Mouse (Mus musculus): ENCODE data around the gene Hephl1. TPM values are rescaled to one million over a fixed set of nuclear protein-coding genes. Genes with fewer than 3 reads are reported as not detected.
"Not testable (repeated sequence)": the region's sequence is repeated elsewhere in the genome, so short reads cannot be mapped to it uniquely, and the experiment has no call there.

Hephl1 gene
- polyA plus RNA-seq, 1 experiment from 2014 or later: 0.03 TPM

DNA sequence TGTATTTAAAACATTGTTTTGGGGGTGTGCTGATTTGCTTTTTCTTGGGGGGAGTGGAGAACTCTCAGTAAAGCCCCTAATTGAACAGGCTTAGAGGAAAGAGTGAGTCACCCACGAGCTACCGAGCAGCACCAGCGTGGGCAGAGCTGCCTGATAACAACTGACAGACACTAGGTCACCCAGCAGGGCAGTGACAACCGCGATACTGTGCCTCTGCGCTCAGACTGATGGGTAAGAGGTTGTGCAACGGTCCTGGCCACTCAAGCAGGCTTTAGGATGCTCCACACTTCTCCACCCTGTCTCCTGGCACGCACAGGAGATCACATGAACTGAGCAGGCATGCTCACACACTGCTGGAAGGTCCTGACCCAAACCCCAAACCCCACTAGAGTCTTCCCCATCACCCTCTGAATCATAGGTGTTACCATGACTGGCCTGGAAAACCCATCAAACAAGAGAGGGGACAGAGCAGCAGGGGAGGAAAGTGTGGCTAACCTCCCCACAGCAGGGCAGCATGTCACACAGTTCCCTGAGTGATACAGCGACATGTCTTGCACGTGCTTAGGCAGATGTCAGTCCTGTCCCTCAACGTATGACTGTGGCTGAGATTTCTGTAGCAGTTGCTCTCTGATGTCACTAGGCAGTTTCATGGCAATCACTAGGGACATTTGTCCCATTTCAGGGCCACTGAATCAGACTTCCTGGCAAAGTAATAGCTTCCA is 8.2 kb downstream of the Hephl1 start:
- WGBS: 27% methylated on average over 11 of the region's 11 CpGs
- Histone ChIP-seq H3K27me3 (no peaks in the 10 kb centered on the region), H3K4me1 (replicated peaks) (0 out of 2 replicates have a peak, but pooled peaks cover 5% of the 10 kb centered on the region), H3K9me3 (replicated peaks) (no peaks in the 10 kb centered on the region), H3K4me3 (no peak overlapping the region), H3K4me2 (no peak overlapping the region), H3K36me3 (no peaks in the 10 kb centered on the region), H3K27ac (no peak overlapping the region), H3K9ac (no peak overlapping the region)
- ATAC-seq (replicated peaks; ENCODE audit: insufficient number of reproducible peaks, insufficient read depth, low FRiP score, low read depth): no peak

DNA sequence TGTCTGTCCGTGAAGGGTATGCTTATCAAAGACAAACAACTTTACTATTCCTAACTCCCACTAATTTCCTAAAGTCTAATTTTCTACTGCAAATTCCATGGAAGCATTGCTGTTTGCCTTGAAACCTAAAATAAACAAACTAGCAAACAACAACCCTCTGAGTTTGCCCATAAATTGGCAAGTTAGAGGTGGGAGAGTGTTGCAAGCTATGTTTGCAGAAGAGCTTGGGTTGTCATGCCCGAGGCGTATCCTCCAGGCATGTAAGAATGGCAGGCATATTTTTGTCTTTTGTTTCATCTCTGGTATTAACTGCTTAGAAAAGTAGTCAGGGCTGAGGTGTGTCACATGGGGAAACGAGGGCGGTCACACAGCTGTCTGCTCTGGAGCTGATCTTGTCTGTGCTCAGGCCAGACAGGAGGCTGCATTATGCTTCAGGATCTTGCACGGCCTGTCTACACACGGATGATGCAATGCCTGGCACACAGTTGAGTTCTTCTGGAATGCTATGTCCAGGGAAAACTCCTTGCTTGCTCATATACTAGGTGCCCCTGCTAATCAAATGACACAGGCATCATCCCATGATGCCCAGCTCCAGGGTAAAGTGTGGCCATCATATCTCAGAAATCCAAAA is 10.3 kb downstream of the Hephl1 start:
- Histone ChIP-seq H3K4me1 (replicated peaks) (0 out of 2 replicates have a peak, but pooled peaks cover 5% of the 10 kb centered on the region), H3K4me3 (no peak overlapping the region), H3K27ac (no peak overlapping the region), H3K9ac (no peak overlapping the region), H3K36me3 (no peaks in the 10 kb centered on the region), H3K9me3 (replicated peaks) (no peaks in the 10 kb centered on the region), H3K4me2 (no peak overlapping the region), H3K27me3 (no peaks in the 10 kb centered on the region)
- WGBS: 57% methylated on average over 7 of the region's 7 CpGs
- ATAC-seq (replicated peaks; ENCODE audit: insufficient number of reproducible peaks, insufficient read depth, low FRiP score, low read depth): no peak

GRCm38 (mm10) chr9:15098421-15098820 is 13.5 kb downstream of the Hephl1 start:
- not testable (repeated sequence) for ATAC-seq (replicated peaks; ENCODE audit: insufficient number of reproducible peaks, insufficient read depth, low FRiP score, low read depth); H3K9ac ChIP-seq; H3K9me3 ChIP-seq (replicated peaks); H3K4me2 ChIP-seq; H3K36me3 ChIP-seq; H3K4me3 ChIP-seq; H3K27ac ChIP-seq; H3K4me1 ChIP-seq (replicated peaks); H3K27me3 ChIP-seq
- WGBS: 87% methylated on average over 7 of the region's 7 CpGs

DNA sequence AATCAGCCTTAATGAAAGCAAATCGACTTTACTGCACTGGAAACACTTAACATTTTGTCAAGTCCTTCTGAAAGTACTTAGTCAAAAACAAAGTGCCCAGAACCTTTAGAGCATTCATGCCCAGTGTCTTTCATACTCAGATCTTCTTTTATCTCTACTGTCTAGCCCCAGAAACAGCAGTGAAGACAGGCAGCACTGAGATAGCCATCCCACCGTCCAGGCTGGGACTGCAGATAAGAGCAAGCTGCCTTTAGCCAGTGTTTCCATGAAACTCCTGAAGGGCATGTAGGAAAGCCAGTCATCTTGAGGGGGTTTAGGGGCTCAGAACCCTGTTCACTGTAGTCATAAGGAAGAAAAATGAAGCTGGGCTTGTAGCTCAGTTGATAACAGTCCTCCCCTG is 14.7 kb downstream of the Hephl1 start:
- H3K36me3 ChIP-seq: no peaks in the 10 kb centered on the region
- H3K4me1 ChIP-seq (replicated peaks): no peaks in the 10 kb centered on the region
- WGBS: 38% methylated on average over 2 of the region's 2 CpGs
- no peak overlapping the region for H3K4me3 ChIP-seq
- H3K27me3 ChIP-seq: no peaks in the 10 kb centered on the region
- H3K9ac ChIP-seq: no peak overlapping the region
- H3K4me2 ChIP-seq: no peak overlapping the region
- H3K27ac ChIP-seq: no peak overlapping the region
- no peak for ATAC-seq (replicated peaks; ENCODE audit: insufficient number of reproducible peaks, insufficient read depth, low FRiP score, low read depth)
- H3K9me3 ChIP-seq (replicated peaks): no peaks in the 10 kb centered on the region

GRCm38 (mm10) chr9:15096161-15096560 is 15.7 kb downstream of the Hephl1 start:
- Histone ChIP-seq H3K4me1 (replicated peaks) (no peaks in the 10 kb centered on the region), H3K4me2 (no peak overlapping the region), H3K4me3 (no peak overlapping the region), H3K27ac (no peak overlapping the region), H3K9me3 (replicated peaks) (no peaks in the 10 kb centered on the region), H3K27me3 (no peaks in the 10 kb centered on the region), H3K36me3 (no peaks in the 10 kb centered on the region), H3K9ac (no peak overlapping the region)
- WGBS: 85% methylated on average over 1 of the region's 1 CpGs
- no peak for ATAC-seq (replicated peaks; ENCODE audit: insufficient number of reproducible peaks, insufficient read depth, low FRiP score, low read depth)

DNA sequence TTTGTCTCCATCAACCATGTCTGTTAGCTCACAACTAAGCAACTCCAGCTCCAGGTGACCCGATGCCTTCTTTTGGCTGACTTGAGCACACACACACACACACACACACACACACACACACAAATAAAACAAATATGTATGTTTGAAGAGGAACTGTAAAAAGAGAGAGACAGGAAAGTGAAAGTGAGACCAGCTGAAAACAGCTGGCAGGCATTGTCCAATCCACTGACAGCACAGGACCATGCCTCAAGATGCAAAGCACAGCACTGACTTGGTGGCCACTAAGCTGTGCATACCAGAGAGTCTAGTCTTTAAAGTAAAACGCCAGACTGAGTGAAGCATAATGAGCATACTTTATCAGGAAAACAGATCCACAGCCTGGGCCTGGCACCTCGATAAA is 16.7 kb downstream of the Hephl1 start:
- WGBS: 49% methylated on average over 3 of the region's 3 CpGs
- no peak overlapping the region for H3K4me2 ChIP-seq

GRCm38 (mm10) chr9:15068686-15069295 is 43.1 kb downstream of the Hephl1 start:
- WGBS: 58% methylated on average over 6 of the region's 6 CpGs
- ATAC-seq (replicated peaks; ENCODE audit: insufficient number of reproducible peaks, insufficient read depth, low FRiP score, low read depth): no peak
- H3K4me2 ChIP-seq: no peak overlapping the region
- no peak overlapping the region for H3K27ac ChIP-seq
- peaks cover 4% of the 10 kb centered on the region; the same call in 1 of the 2 replicates for H3K4me1 ChIP-seq (replicated peaks)
- H3K9ac ChIP-seq: no peak overlapping the region
- no peaks in the 10 kb centered on the region for H3K9me3 ChIP-seq (replicated peaks)
- no peaks in the 10 kb centered on the region for H3K36me3 ChIP-seq
- H3K27me3 ChIP-seq: no peaks in the 10 kb centered on the region
- H3K4me3 ChIP-seq: no peak overlapping the region

More for the DNA sequence above, 16.7 kb downstream of the Hephl1 start:
- H3K4me3 ChIP-seq: no peak overlapping the region
- no peak overlapping the region for H3K9ac ChIP-seq
- H3K27ac ChIP-seq: no peak overlapping the region
- ATAC-seq (replicated peaks; ENCODE audit: insufficient number of reproducible peaks, insufficient read depth, low FRiP score, low read depth): no peak
- H3K36me3 ChIP-seq: no peaks in the 10 kb centered on the region
- no peaks in the 10 kb centered on the region for H3K4me1 ChIP-seq (replicated peaks)
- H3K27me3 ChIP-seq: no peaks in the 10 kb centered on the region
- H3K9me3 ChIP-seq (replicated peaks): no peaks in the 10 kb centered on the region

DNA sequence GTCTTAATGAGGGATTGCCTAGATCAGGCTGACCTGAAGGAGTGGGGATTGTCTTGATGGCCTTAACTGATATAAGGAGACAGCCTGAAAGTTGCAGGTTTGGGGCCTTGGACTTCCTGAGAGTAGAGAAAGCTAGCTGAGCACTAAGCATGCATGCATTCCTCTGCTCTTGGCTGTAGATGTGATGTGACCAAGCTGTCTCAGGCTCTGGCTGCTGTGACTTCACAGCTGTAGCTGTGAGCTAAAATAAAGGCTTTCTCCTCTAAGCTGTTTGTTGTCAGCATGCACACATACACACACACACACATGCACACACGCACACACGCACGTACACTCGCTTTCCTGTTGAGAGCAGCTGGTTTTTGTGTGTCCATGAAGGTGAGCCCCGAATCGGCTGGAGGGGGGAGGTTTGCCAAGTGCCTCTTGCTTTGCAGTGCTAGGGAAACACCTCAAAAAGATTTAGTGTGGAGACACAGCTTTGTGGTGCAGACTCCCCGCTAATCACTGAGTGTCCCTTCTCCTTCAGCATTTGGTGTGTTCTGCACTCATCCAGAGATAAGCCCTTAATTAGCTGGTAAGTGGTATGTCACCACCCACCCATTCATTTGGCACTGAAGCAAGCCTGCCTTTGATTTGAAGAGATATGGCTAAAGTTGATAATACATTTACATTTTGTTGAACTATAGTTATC is 43.8 kb downstream of the Hephl1 start:
- no peak overlapping the region for H3K4me2 ChIP-seq
- no peaks in the 10 kb centered on the region for H3K9me3 ChIP-seq (replicated peaks)
- H3K4me1 ChIP-seq (replicated peaks): peaks cover 4% of the 10 kb centered on the region; the same call in 1 of the 2 replicates
- no peaks in the 10 kb centered on the region for H3K27me3 ChIP-seq
- H3K27ac ChIP-seq: no peak overlapping the region
- 64% methylated on average over 7 of the region's 7 CpGs for WGBS
- ATAC-seq (replicated peaks; ENCODE audit: insufficient number of reproducible peaks, insufficient read depth, low FRiP score, low read depth): no peak
- no peaks in the 10 kb centered on the region for H3K36me3 ChIP-seq
- H3K4me3 ChIP-seq: no peak overlapping the region
- H3K9ac ChIP-seq: no peak overlapping the region

DNA sequence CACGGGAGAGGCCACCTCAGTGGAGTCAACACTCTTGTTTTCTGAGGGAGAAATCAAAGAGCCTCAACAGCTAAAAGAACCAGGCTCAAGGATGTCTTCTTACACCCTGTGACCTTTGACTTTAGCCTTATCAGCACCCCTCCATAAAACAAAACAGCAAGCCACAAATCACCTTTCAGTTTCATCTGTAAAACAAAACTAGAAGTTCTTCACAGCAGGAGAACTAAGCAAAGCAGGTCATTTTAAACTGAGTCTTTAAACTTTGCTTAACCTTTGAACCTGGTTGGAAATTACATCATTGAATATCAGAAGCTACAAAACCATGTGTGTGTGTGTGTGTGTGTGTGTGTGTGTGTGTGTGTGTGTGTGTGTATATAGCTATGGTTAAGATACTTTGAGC is 47.7 kb downstream of the Hephl1 start:
- Histone ChIP-seq H3K27ac (no peak overlapping the region), H3K9ac (no peak overlapping the region), H3K4me1 (replicated peaks) (peaks cover 4% of the 10 kb centered on the region; the same call in 1 of the 2 replicates), H3K27me3 (no peaks in the 10 kb centered on the region), H3K4me2 (no peak overlapping the region), H3K36me3 (no peaks in the 10 kb centered on the region), H3K4me3 (no peak overlapping the region), H3K9me3 (replicated peaks) (no peaks in the 10 kb centered on the region)
- no peak for ATAC-seq (replicated peaks; ENCODE audit: insufficient number of reproducible peaks, insufficient read depth, low FRiP score, low read depth)
- 7% methylated on average over 1 of the region's 1 CpGs for WGBS

DNA sequence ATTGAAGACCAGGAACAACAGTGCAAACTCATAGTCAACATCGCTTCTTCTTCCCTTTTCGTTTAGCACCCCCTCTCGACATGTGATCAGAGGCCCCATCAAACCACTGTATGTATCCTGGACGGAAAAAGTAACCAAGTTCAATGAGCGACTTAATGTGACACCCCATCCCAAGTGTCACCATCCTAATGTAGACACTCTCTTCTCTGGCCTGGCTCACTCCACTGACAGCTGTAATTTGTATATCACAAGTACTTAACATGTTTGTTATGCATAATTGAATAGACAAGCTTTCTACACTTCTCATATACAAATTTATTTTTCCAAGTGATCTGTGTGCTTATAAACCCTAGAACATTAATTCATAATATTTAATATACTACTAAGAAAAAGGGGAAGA is 51.1 kb downstream of the Hephl1 start:
- H3K27ac ChIP-seq: no peak overlapping the region
- ATAC-seq (replicated peaks; ENCODE audit: insufficient number of reproducible peaks, insufficient read depth, low FRiP score, low read depth): no peak
- H3K4me1 ChIP-seq (replicated peaks): no peaks in the 10 kb centered on the region
- H3K36me3 ChIP-seq: no peaks in the 10 kb centered on the region
- no peak overlapping the region for H3K4me2 ChIP-seq
- H3K4me3 ChIP-seq: no peak overlapping the region
- 77% methylated on average over 5 of the region's 5 CpGs for WGBS
- H3K9ac ChIP-seq: no peak overlapping the region
- H3K9me3 ChIP-seq (replicated peaks): no peaks in the 10 kb centered on the region
- H3K27me3 ChIP-seq: no peaks in the 10 kb centered on the region

DNA sequence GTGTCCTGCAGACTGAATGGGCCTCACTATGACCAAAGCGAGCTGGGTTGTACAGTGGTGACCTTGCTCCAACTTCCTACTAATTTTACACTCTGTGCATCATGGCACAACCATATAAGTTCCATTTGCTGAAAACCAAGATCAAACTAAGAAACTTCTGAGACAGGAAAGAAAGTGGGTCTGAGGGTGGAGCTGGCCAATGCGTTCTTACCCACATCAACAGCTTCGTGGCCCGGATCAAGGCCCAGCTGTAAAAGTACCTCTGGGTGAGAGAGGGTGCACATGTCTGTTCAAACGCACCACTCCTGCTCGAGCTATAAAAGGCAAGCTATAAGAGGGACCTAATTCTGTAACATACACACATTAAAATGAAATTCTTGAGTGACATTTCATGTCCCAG is 51.9 kb downstream of the Hephl1 start:
- Histone ChIP-seq H3K36me3 (no peaks in the 10 kb centered on the region), H3K4me3 (no peak overlapping the region), H3K9ac (no peak overlapping the region), H3K4me1 (replicated peaks) (no peaks in the 10 kb centered on the region), H3K27me3 (no peaks in the 10 kb centered on the region), H3K9me3 (replicated peaks) (no peaks in the 10 kb centered on the region), H3K4me2 (no peak overlapping the region), H3K27ac (no peak overlapping the region)
- 78% methylated on average over 6 of the region's 6 CpGs for WGBS
- no peak for ATAC-seq (replicated peaks; ENCODE audit: insufficient number of reproducible peaks, insufficient read depth, low FRiP score, low read depth)

All from heart, embryonic 15.5 days (tissue).